Mouse (Mus musculus): ENCODE data around the gene Zfp936. TPM values are rescaled to one million over a fixed set of nuclear protein-coding genes. Genes with fewer than 3 reads are reported as not detected.
"Not testable (repeated sequence)": the region's sequence is repeated elsewhere in the genome, so short reads cannot be mapped to it uniquely, and the experiment has no call there.

The Zfp936 gene
- polyA plus RNA-seq (2016; fragmentation: Nextera tagmentation; extraction: Ambion mirVana), result not detected in 2 replicates

- not testable (repeated sequence) for H3K27me3 ChIP-seq (replicated peaks); H3K4me2 ChIP-seq; H3K9ac ChIP-seq; H3K27ac ChIP-seq (ENCODE audit: poor library complexity, severe bottlenecking); H3K4me1 ChIP-seq (replicated peaks); H3K4me3 ChIP-seq; H3K36me3 ChIP-seq; ATAC-seq (ENCODE audit: insufficient number of reproducible peaks, low FRiP score)
- H3K9me3 ChIP-seq (replicated peaks), result peaks cover 18% of the 10 kb centered on the region
- WGBS, result 74% methylated on average over 10 of the region's 10 CpGs
These were observed at the start of gene Zfp936 for GRCm38 (mm10) chr7:43113929-43114328. TSS of gene Zfp936 (plus strand) at chr7:43114229.

- Histone ChIP-seq H3K4me2 (no peak overlapping the region), H3K4me1 (replicated peaks) (no peaks in the 10 kb centered on the region), H3K9ac (no peak overlapping the region), H3K27me3 (replicated peaks) (no peaks in the 10 kb centered on the region), H3K9me3 (replicated peaks) (peaks cover 18% of the 10 kb centered on the region; the same call in 1 of the 2 replicates), H3K27ac (ENCODE audit: poor library complexity, severe bottlenecking) (no peak overlapping the region), H3K36me3 (no peaks in the 10 kb centered on the region), H3K4me3 (no peak overlapping the region)
- ATAC-seq (ENCODE audit: insufficient number of reproducible peaks, low FRiP score), result no peak
- WGBS, result 85% methylated on average over 8 of the region's 8 CpGs
These were observed 36.2 kb upstream of the Zfp936 start for GRCm38 (mm10) chr7:43077831-43078230.

GRCm38 (mm10) chr7:43128691-43129090 is 14.7 kb downstream of the Zfp936 start:
- not testable (repeated sequence) for H3K27me3 ChIP-seq (replicated peaks); ATAC-seq (ENCODE audit: insufficient number of reproducible peaks, low FRiP score); H3K36me3 ChIP-seq; H3K27ac ChIP-seq (ENCODE audit: poor library complexity, severe bottlenecking); H3K4me1 ChIP-seq (replicated peaks); H3K9ac ChIP-seq; H3K4me3 ChIP-seq; H3K4me2 ChIP-seq
- 85% methylated on average over 15 of the region's 15 CpGs for WGBS
- H3K9me3 ChIP-seq (replicated peaks), result peaks cover 41% of the 10 kb centered on the region

GRCm38 (mm10) chr7:43164121-43164520 is 50.1 kb downstream of the Zfp936 start:
- ATAC-seq (ENCODE audit: insufficient number of reproducible peaks, low FRiP score); H3K4me2 ChIP-seq; H3K27me3 ChIP-seq (replicated peaks); H3K9ac ChIP-seq; H3K4me1 ChIP-seq (replicated peaks); H3K4me3 ChIP-seq; H3K36me3 ChIP-seq; H3K27ac ChIP-seq (ENCODE audit: poor library complexity, severe bottlenecking): not testable (repeated sequence)
- 67% methylated on average over 4 of the region's 4 CpGs for WGBS
- H3K9me3 ChIP-seq (replicated peaks), result peaks cover 55% of the 10 kb centered on the region

- not testable (repeated sequence) for ATAC-seq (ENCODE audit: insufficient number of reproducible peaks, low FRiP score); H3K4me1 ChIP-seq (replicated peaks)
- H3K9me3 ChIP-seq (replicated peaks), result peaks cover 54% of the 10 kb centered on the region
These were observed 53.1 kb downstream of the Zfp936 start for GRCm38 (mm10) chr7:43167101-43167500.

GRCm38 (mm10) chr7:43167811-43168210 is 53.8 kb downstream of the Zfp936 start:
- H3K4me2 ChIP-seq; ATAC-seq (ENCODE audit: insufficient number of reproducible peaks, low FRiP score); H3K4me1 ChIP-seq (replicated peaks); H3K36me3 ChIP-seq; H3K4me3 ChIP-seq; H3K27me3 ChIP-seq (replicated peaks); H3K9ac ChIP-seq; H3K27ac ChIP-seq (ENCODE audit: poor library complexity, severe bottlenecking): not testable (repeated sequence)
- 69% methylated on average over 1 of the region's 1 CpGs for WGBS
- H3K9me3 ChIP-seq (replicated peaks), result peaks cover 56% of the 10 kb centered on the region

More at GRCm38 (mm10) chr7:43167101-43167500, 53.1 kb downstream of the Zfp936 start:
- not testable (repeated sequence) for H3K9ac ChIP-seq; H3K4me3 ChIP-seq; H3K27me3 ChIP-seq (replicated peaks); H3K27ac ChIP-seq (ENCODE audit: poor library complexity, severe bottlenecking); H3K36me3 ChIP-seq; H3K4me2 ChIP-seq
- WGBS, result 72% methylated on average over 4 of the region's 4 CpGs

- H3K27ac ChIP-seq (ENCODE audit: poor library complexity, severe bottlenecking); H3K4me1 ChIP-seq (replicated peaks); ATAC-seq (ENCODE audit: insufficient number of reproducible peaks, low FRiP score); H3K4me3 ChIP-seq; H3K4me2 ChIP-seq; H3K36me3 ChIP-seq; H3K9ac ChIP-seq; H3K27me3 ChIP-seq (replicated peaks): not testable (repeated sequence)
- 43% methylated on average over 1 of the region's 1 CpGs for WGBS
- H3K9me3 ChIP-seq (replicated peaks), result peaks cover 58% of the 10 kb centered on the region
These were observed 54.2 kb downstream of the Zfp936 start for GRCm38 (mm10) chr7:43168212-43168611.

GRCm38 (mm10) chr7:43177003-43177702 is 63.1 kb downstream of the Zfp936 start:
- H3K27ac ChIP-seq (ENCODE audit: poor library complexity, severe bottlenecking), result no peak overlapping the region
- no peaks in the 10 kb centered on the region for H3K36me3 ChIP-seq
- peaks cover 50% of the 10 kb centered on the region for H3K9me3 ChIP-seq (replicated peaks)
- H3K9ac ChIP-seq, result no peak overlapping the region
- ATAC-seq (ENCODE audit: insufficient number of reproducible peaks, low FRiP score), result peak; percentile 33; the same call in 1 of the 2 replicates
- no peaks in the 10 kb centered on the region for H3K4me1 ChIP-seq (replicated peaks)
- H3K4me3 ChIP-seq, result no peak overlapping the region
- 75% methylated on average over 14 of the region's 14 CpGs for WGBS
- no peaks in the 10 kb centered on the region for H3K27me3 ChIP-seq (replicated peaks)
- no peak overlapping the region for H3K4me2 ChIP-seq

- not testable (repeated sequence) for H3K27ac ChIP-seq (ENCODE audit: poor library complexity, severe bottlenecking); H3K9ac ChIP-seq; H3K36me3 ChIP-seq; H3K4me2 ChIP-seq; ATAC-seq (ENCODE audit: insufficient number of reproducible peaks, low FRiP score); H3K27me3 ChIP-seq (replicated peaks); H3K4me3 ChIP-seq; H3K4me1 ChIP-seq (replicated peaks)
- 72% methylated on average over 7 of the region's 7 CpGs for WGBS
- H3K9me3 ChIP-seq (replicated peaks), result peaks cover 25% of the 10 kb centered on the region
These were observed 99.8 kb downstream of the Zfp936 start for GRCm38 (mm10) chr7:43213781-43214180.

Small RNA genes lying within 50 kb of the gene (microRNA-seq; reads per million reads assigned to microRNA genes)
- gene Gm22707, result not detected

Other genes with a start within 250 kb of the Zfp936 start
- gene Gm2381, start 247.0 kb upstream of the Zfp936 start, polyA plus RNA-seq (2016; fragmentation: Nextera tagmentation; extraction: Ambion mirVana), result not detected in 2 replicates
- not detected in 2 replicates for gene Vmn2r63, start 180.4 kb upstream of the Zfp936 start, polyA plus RNA-seq (2016; fragmentation: Nextera tagmentation; extraction: Ambion mirVana)
- gene Gm9268, start 95.5 kb upstream of the Zfp936 start, polyA plus RNA-seq (2016; fragmentation: Nextera tagmentation; extraction: Ambion mirVana), result not detected in 2 replicates
- gene Zfp715, start 199.1 kb downstream of the Zfp936 start, polyA plus RNA-seq (2016; fragmentation: Nextera tagmentation; extraction: Ambion mirVana), result 10.6 and 11.3 TPM in 2 replicates
- gene Siglecf, start 237.1 kb downstream of the Zfp936 start, polyA plus RNA-seq (2016; fragmentation: Nextera tagmentation; extraction: Ambion mirVana), result 0.08 and 0.18 TPM in 2 replicates

Measured in heart, embryonic 12.5 days (tissue).